ENCODE assay signal across 19 mouse cellular contexts in genomic region chr10:108763722-108764121, GRCm38 (mm10).
DNase-seq lines count a peak whose midpoint lies in the region; ATAC-seq lines count a peak whose summit lies in the region.
"Had no signal": no experiment of that assay in that cellular context is flagged by ENCODE, and none has a peak within 500 bp of the region (broad histone marks: within the 10 kb centered on the region; RNA-seq: fewer than 3 reads in every experiment).

No protein-coding gene starts in this region.

- H3K4me3 ChIP-seq in forebrain, embryonic 14.5 days (ENCODE audit: low read depth, low read length) = no peak overlapping the region
- no peak overlapping the region for H3K4me3 ChIP-seq in midbrain, embryonic 14.5 days (replicated peaks; ENCODE audit: low read depth, low read length)
- H3K4me3 ChIP-seq: embryonic facial prominence, embryonic 10.5 days; heart, embryonic 10.5 days; limb, embryonic 13.5 days had no signal

- no peaks in the 10 kb centered on the region for H3K27me3 ChIP-seq in forebrain, embryonic 14.5 days (replicated peaks; ENCODE audit: control insufficient read depth, insufficient read depth, low read length)
- H3K27me3 ChIP-seq in midbrain, embryonic 14.5 days (ENCODE audit: control insufficient read depth, insufficient read depth, low read length) = no peaks in the 10 kb centered on the region
- H3K27me3 ChIP-seq: limb, embryonic 13.5 days had no signal

- no peaks in the 10 kb centered on the region for H3K9me3 ChIP-seq in forebrain, embryonic 14.5 days (replicated peaks; ENCODE audit: control insufficient read depth, low read length)
- H3K9me3 ChIP-seq in midbrain, embryonic 14.5 days (ENCODE audit: control insufficient read depth, low read length) = no peaks in the 10 kb centered on the region
- H3K9me3 ChIP-seq: embryonic facial prominence, embryonic 10.5 days; heart, embryonic 10.5 days; limb, embryonic 13.5 days had no signal

- peak; percentile 68 for ATAC-seq in forebrain, embryonic 14.5 days
- peak; percentile 20 for ATAC-seq in midbrain, embryonic 14.5 days (ENCODE audit: low FRiP score, low TSS enrichment)
- ATAC-seq: CD4-positive, CD25-positive, alpha-beta regulatory T cell, adult 4 months had no signal

- H3K36me3 ChIP-seq in forebrain, embryonic 14.5 days (ENCODE audit: control insufficient read depth, insufficient read depth, low read length) = no peaks in the 10 kb centered on the region
- no peaks in the 10 kb centered on the region for H3K36me3 ChIP-seq in midbrain, embryonic 14.5 days (ENCODE audit: control insufficient read depth, insufficient read depth, low read length)
- H3K36me3 ChIP-seq: embryonic facial prominence, embryonic 10.5 days; heart, embryonic 10.5 days; limb, embryonic 13.5 days had no signal

- WGBS in forebrain, embryonic 14.5 days = 70% methylated on average over 6 of the region's 6 CpGs
- WGBS in midbrain, embryonic 14.5 days = 70% methylated on average over 6 of the region's 6 CpGs

- H3K9ac ChIP-seq in forebrain, embryonic 14.5 days (ENCODE audit: low read length) = no peak overlapping the region
- H3K9ac ChIP-seq in midbrain, embryonic 14.5 days (replicated peaks; ENCODE audit: low read length) = no peak overlapping the region
- H3K9ac ChIP-seq: limb, embryonic 13.5 days had no signal

- peak; percentile 30 to 31 for DNase-seq in frontal cortex, adult 2 months (ENCODE audit: extremely low spot score in 1 of 2, low spot score in 1 of 2)
- DNase-seq in frontal cortex, postnatal 14 days (ENCODE audit: low spot score in 2 of 2) = no peak
- DNase-seq in brain, adult 2 months (ENCODE audit: low read depth, low spot score) = peak; percentile 65
- DNase-seq in forebrain, embryonic 14.5 days (ENCODE audit: low spot score) = peak; percentile 25
- DNase-seq in midbrain, embryonic 14.5 days = peak; percentile 18
- DNase-seq in kidney, adult 9 months = no peak
- no peak for DNase-seq in kidney, postnatal 14 days
- DNase-seq: adrenal gland, postnatal 36 days; cerebellum, adult 2 months; gastrocnemius, postnatal 25 days; kidney, adult 11 months; kidney, postnatal 36 days; layer of hippocampus, postnatal 36 days; lung, adult 18-20 months; retina, postnatal 1 day had no signal

- no peak overlapping the region for H3K4me2 ChIP-seq in forebrain, embryonic 14.5 days (ENCODE audit: low read length)
- H3K4me2 ChIP-seq in midbrain, embryonic 14.5 days (ENCODE audit: low read length) = no peak overlapping the region
- H3K4me2 ChIP-seq: limb, embryonic 13.5 days had no signal

- H3K4me1 ChIP-seq in forebrain, embryonic 14.5 days (ENCODE audit: control insufficient read depth, insufficient read depth, low read length) = no peaks in the 10 kb centered on the region
- H3K4me1 ChIP-seq in midbrain, embryonic 14.5 days (ENCODE audit: control insufficient read depth, insufficient read depth, low read length) = no peaks in the 10 kb centered on the region
- H3K4me1 ChIP-seq: embryonic facial prominence, embryonic 10.5 days; heart, embryonic 10.5 days; limb, embryonic 13.5 days had no signal

- H3K27ac ChIP-seq in forebrain, embryonic 14.5 days (ENCODE audit: low read depth, low read length) = no peak overlapping the region
- no peak overlapping the region for H3K27ac ChIP-seq in midbrain, embryonic 14.5 days (replicated peaks; ENCODE audit: low read depth, low read length)
- H3K27ac ChIP-seq: embryonic facial prominence, embryonic 10.5 days; heart, embryonic 10.5 days; limb, embryonic 13.5 days had no signal

Comparison
In these comparisons a context has a peak if more than half of its experiments do, and no peak if none do; other contexts are left out.
1. DNase-seq: peak in frontal cortex, adult 2 months (2 of 2), brain, adult 2 months (single experiment), forebrain, embryonic 14.5 days (single experiment) and midbrain, embryonic 14.5 days (single experiment); none in frontal cortex, postnatal 14 days (0 of 2), kidney, adult 9 months (single experiment) and kidney, postnatal 14 days (single experiment).